Mouse (Mus musculus) brain, embryonic 14.5 days (tissue): ENCODE measurements around the gene Ptms.

Experiments used
- CTCF ChIP-seq: fragments of 200-500 bp; IDR thresholded peaks from 2 replicates; pipeline ENCODE4 v1.5.1; 2012; ENCODE audit warnings: inconsistent platforms, mild to moderate bottlenecking, moderate library complexity, borderline replicate concordance; ENCODE audit not compliant: insufficient read depth, insufficient read length; ENCODE audit errors: extremely low read depth
- POLR2A ChIP-seq: fragments of 200-500 bp; IDR thresholded peaks from 2 replicates; pipeline ENCODE4 v1.6.1; 2012; ENCODE audit warnings: mild to moderate bottlenecking, inconsistent platforms, borderline replicate concordance; ENCODE audit not compliant: poor library complexity, insufficient read depth, insufficient read length, severe bottlenecking; ENCODE audit errors: extremely low read depth

DNA sequence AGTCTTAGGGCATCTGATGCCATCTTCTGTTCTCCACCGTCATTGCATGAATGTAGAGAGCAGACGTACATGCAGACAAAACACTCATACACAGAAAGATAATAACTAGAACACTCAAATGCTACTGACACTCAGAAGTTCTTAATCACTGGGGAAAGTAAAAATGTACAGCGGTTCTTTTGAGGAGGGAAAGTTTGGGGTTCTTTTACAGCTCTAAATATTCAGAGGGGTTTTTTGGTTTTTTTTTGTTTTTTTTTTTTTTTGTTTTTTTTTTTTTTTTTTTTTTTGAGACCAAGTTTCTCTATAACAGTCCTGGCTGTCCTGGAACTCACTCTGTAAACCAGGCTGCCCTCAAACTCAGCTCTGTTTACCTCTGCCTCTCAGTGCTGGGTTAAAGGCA is 13.2 kb upstream of the Ptms start:
- TF ChIP-seq POLR2A, result no peak
- TF ChIP-seq CTCF, result no peak
